8 mouse cellular contexts compared by ENCODE assay signal in genomic region chr8:47674777-47675710, GRCm38 (mm10). TPM values are rescaled to one million over a fixed set of nuclear protein-coding genes. Genes with fewer than 3 reads are reported as not detected.
A peak's percentile ranks its signal among the peaks of the same experiment; 100 is the strongest.
DNase-seq lines count a peak whose midpoint lies in the region; ATAC-seq and TF ChIP-seq lines count a peak whose summit lies in the region.

TSS of gene Ing2 (minus strand) at chr8:47675556.

- peak; percentile 56; the same call in 1 of the 2 replicates for TF ChIP-seq POLR2A in bone marrow, adult 2 months (IDR thresholded peaks at IDR 0.05; ENCODE audit: borderline replicate concordance, control insufficient read depth, low read depth, low read length)
- TF ChIP-seq POLR2A in limb, embryonic 14.5 days (IDR thresholded peaks at IDR 0.05; ENCODE audit: borderline replicate concordance, extremely low read depth, insufficient read depth, insufficient read length): peak; percentile 55; the same call in 1 of the 2 replicates

- TF ChIP-seq CTCF in bone marrow, adult 2 months (IDR thresholded peaks at IDR 0.05; ENCODE audit: control insufficient read depth, insufficient read depth, low read length): no peak
- peak; percentile 36 for TF ChIP-seq CTCF in midbrain, postnatal 0 days (IDR thresholded peaks at IDR 0.05)

- H3K9ac ChIP-seq in embryonic facial prominence, embryonic 15.5 days: peak within 1 kb of the TSS; percentile 90
- peak within 1 kb of the TSS; percentile 84 for H3K9ac ChIP-seq in limb, embryonic 14.5 days (ENCODE audit: low read depth, low read length, severe bottlenecking)
- peak within 1 kb of the TSS; percentile 78 for H3K9ac ChIP-seq in midbrain, postnatal 0 days (replicated peaks; ENCODE audit: low read length, poor library complexity, severe bottlenecking)

- H3K4me1 ChIP-seq in bone marrow, adult 2 months (ENCODE audit: control insufficient read depth, insufficient read depth, low read length): no peaks in the 10 kb centered on the region; the same call in 1 of the 2 replicates
- 0 out of 2 replicates have a peak, but pooled peaks cover 2% of the 10 kb centered on the region for H3K4me1 ChIP-seq in embryonic facial prominence, embryonic 15.5 days
- H3K4me1 ChIP-seq in limb, embryonic 14.5 days (ENCODE audit: control insufficient read depth, insufficient read depth, low read length): peaks cover 11% of the 10 kb centered on the region
- no peaks in the 10 kb centered on the region for H3K4me1 ChIP-seq in midbrain, postnatal 0 days (ENCODE audit: insufficient read depth, low read length)

- H3K27ac ChIP-seq in bone marrow, adult 2 months (ENCODE audit: control insufficient read depth, insufficient read depth, low read depth, low read length, poor library complexity): peak within 1 kb of the TSS; percentile 98
- peak within 1 kb of the TSS; percentile 98 for H3K27ac ChIP-seq in embryonic facial prominence, embryonic 15.5 days (replicated peaks)
- peak within 1 kb of the TSS; percentile 91 for H3K27ac ChIP-seq in limb, embryonic 14.5 days (replicated peaks; ENCODE audit: low read depth, low read length)
- H3K27ac ChIP-seq in midbrain, postnatal 0 days (ENCODE audit: low read depth, low read length): peak within 1 kb of the TSS; percentile 88

- H3K36me3 ChIP-seq in embryonic facial prominence, embryonic 15.5 days: no peaks in the 10 kb centered on the region
- no peaks in the 10 kb centered on the region for H3K36me3 ChIP-seq in limb, embryonic 14.5 days (ENCODE audit: control insufficient read depth, insufficient read depth, low read length)
- no peaks in the 10 kb centered on the region for H3K36me3 ChIP-seq in midbrain, postnatal 0 days (ENCODE audit: insufficient read depth, low read length)

- WGBS in bone marrow, adult 2 months: under 1% methylated on average over 106 of the region's 106 CpGs
- WGBS in embryonic facial prominence, embryonic 15.5 days: under 1% methylated on average over 94 of the region's 106 CpGs
- WGBS in limb, embryonic 14.5 days: 1% methylated on average over 64 of the region's 106 CpGs
- under 1% methylated on average over 71 of the region's 106 CpGs for WGBS in midbrain, postnatal 0 days

- peak; percentile 99 for DNase-seq in 416B (ENCODE audit: low read depth)
- DNase-seq in heart, adult 8-10 months (ENCODE audit: low spot score): peak; percentile 100
- DNase-seq in kidney, adult 9 months: peak; percentile 100
- peak; percentile 100 for DNase-seq in limb, embryonic 14.5 days (ENCODE audit: low spot score)
- DNase-seq in midbrain, postnatal 0 days (ENCODE audit: low spot score): peak; percentile 100
- DNase-seq in spleen, postnatal 14 days (ENCODE audit: low spot score in 2 of 2): peak; percentile 100

- peak; percentile 94 for ATAC-seq in embryonic facial prominence, embryonic 15.5 days (ENCODE audit: insufficient number of reproducible peaks, low FRiP score, low TSS enrichment, low read depth)
- ATAC-seq in limb, embryonic 14.5 days (ENCODE audit: low FRiP score, low read depth): peak; percentile 92
- ATAC-seq in midbrain, postnatal 0 days (ENCODE audit: low FRiP score): peak; percentile 92

- no peaks in the 10 kb centered on the region for H3K27me3 ChIP-seq in embryonic facial prominence, embryonic 15.5 days
- no peaks in the 10 kb centered on the region for H3K27me3 ChIP-seq in limb, embryonic 14.5 days (ENCODE audit: control insufficient read depth, insufficient read depth, low read length)
- no peaks in the 10 kb centered on the region for H3K27me3 ChIP-seq in midbrain, postnatal 0 days (ENCODE audit: insufficient read depth, low read length)

- peak within 1 kb of the TSS; percentile 73 for H3K4me2 ChIP-seq in embryonic facial prominence, embryonic 15.5 days (replicated peaks)
- peak within 1 kb of the TSS; percentile 64 for H3K4me2 ChIP-seq in limb, embryonic 14.5 days (replicated peaks; ENCODE audit: low read depth, low read length, severe bottlenecking)
- H3K4me2 ChIP-seq in midbrain, postnatal 0 days (ENCODE audit: low read depth, low read length, poor library complexity, severe bottlenecking): peak within 1 kb of the TSS; percentile 78

- no peaks in the 10 kb centered on the region for H3K9me3 ChIP-seq in embryonic facial prominence, embryonic 15.5 days (replicated peaks)
- H3K9me3 ChIP-seq in limb, embryonic 14.5 days (ENCODE audit: control insufficient read depth, low read length): no peaks in the 10 kb centered on the region
- no peaks in the 10 kb centered on the region for H3K9me3 ChIP-seq in midbrain, postnatal 0 days (ENCODE audit: low read length)

- H3K4me3 ChIP-seq in bone marrow, adult 2 months (replicated peaks; ENCODE audit: control insufficient read depth, low read depth, low read length): peak within 1 kb of the TSS; percentile 92
- peak within 1 kb of the TSS; percentile 92 for H3K4me3 ChIP-seq in embryonic facial prominence, embryonic 15.5 days (replicated peaks)
- H3K4me3 ChIP-seq in limb, embryonic 14.5 days (replicated peaks; ENCODE audit: low read length): peak within 1 kb of the TSS; percentile 89
- H3K4me3 ChIP-seq in midbrain, postnatal 0 days (ENCODE audit: low read depth, low read length): peak within 1 kb of the TSS; percentile 98

RNA-seq across cellular contexts. Expression of gene Ing2, which starts in this region (rescaled TPM):
- 31.1 and 31.8 TPM in 2 replicates for polyA plus RNA-seq in bone marrow, adult 2 months (2011; ENCODE audit: insufficient read depth, insufficient read length, low replicate concordance, missing spikeins)
- 10.5 and 12.7 TPM in 2 replicates for polyA plus RNA-seq in embryonic facial prominence, embryonic 15.5 days (2015; fragmentation: Nextera tagmentation; extraction: Ambion mirVana)
- total RNA-seq in heart, adult 8-10 months (2022): 1 to 10 TPM; 5.4 to 6.7 (median 5.5) TPM
- 9.0 and 19.8 TPM in 2 replicates for polyA plus RNA-seq in limb, embryonic 14.5 days (2012; rRNA removed)
- 12.1 and 13.2 TPM in 2 replicates for polyA plus RNA-seq in limb, embryonic 14.5 days (2014; fragmentation: Nextera tagmentation; extraction: Ambion mirVana)
- total RNA-seq in midbrain, postnatal 0 days (2014; rRNA removed): 7.0 and 10.5 TPM in 2 replicates
- polyA plus RNA-seq in midbrain, postnatal 0 days (2015; fragmentation: Nextera tagmentation; extraction: Ambion mirVana): 8.6 and 10.0 TPM in 2 replicates

Comparison
In these comparisons a context has a peak if more than half of its experiments do, and no peak if none do; other contexts are left out.
1. Peak in every context shown above with its lines: DNase-seq, ATAC-seq, H3K4me3 ChIP-seq and H3K27ac ChIP-seq.